Mouse (Mus musculus): ENCODE results near the gene Fahd1. TPM values are rescaled to one million over a fixed set of nuclear protein-coding genes. Genes with fewer than 3 reads are reported as not detected.
A peak's percentile ranks its signal among the peaks of the same experiment; 100 is the strongest.

Fahd1 gene
- polyA plus RNA-seq, 1 experiment from 2014 or later: 16.7 TPM

GRCm38 (mm10) chr17:24844525-24844924, 5.6 kb downstream of the Fahd1 start:
- 44% methylated on average over 9 of the region's 9 CpGs for WGBS
- TF ChIP-seq EP300 (IDR thresholded peaks at IDR 0.05): no peak
- no peak for TF ChIP-seq CTCF (IDR thresholded peaks at IDR 0.05)
- Histone ChIP-seq H3K4me1 (ENCODE audit: insufficient read depth, low read depth, low read length) (0 out of 2 replicates have a peak, but pooled peaks cover 2% of the 10 kb centered on the region), H3K36me3 (ENCODE audit: insufficient read depth, low read length) (no peaks in the 10 kb centered on the region), H3K9me3 (ENCODE audit: low read length) (no peaks in the 10 kb centered on the region), H3K4me3 (ENCODE audit: low read depth, low read length) (no peak overlapping the region), H3K9ac (replicated peaks; ENCODE audit: low read depth) (no peak overlapping the region), H3K4me2 (replicated peaks; ENCODE audit: low read depth, low read length) (no peak overlapping the region), H3K27me3 (replicated peaks; ENCODE audit: insufficient read depth, low read length) (no peaks in the 10 kb centered on the region), H3K27ac (ENCODE audit: low read length) (no peak overlapping the region)
- ATAC-seq (no peak), DNase-seq (ENCODE audit: low spot score) (no peak)

GRCm38 (mm10) chr17:24842631-24843030, 7.5 kb downstream of the Fahd1 start:
- no peaks in the 10 kb centered on the region for H3K36me3 ChIP-seq (ENCODE audit: insufficient read depth, low read length)
- DNase-seq (ENCODE audit: low spot score) (no peak), ATAC-seq (no peak)
- no peaks in the 10 kb centered on the region for H3K27me3 ChIP-seq (replicated peaks; ENCODE audit: insufficient read depth, low read length)
- WGBS: 58% methylated on average over 2 of the region's 2 CpGs
- no peak for TF ChIP-seq EP300 (IDR thresholded peaks at IDR 0.05)
- TF ChIP-seq CTCF (IDR thresholded peaks at IDR 0.05): peak; percentile 44
- no peak overlapping the region for H3K4me2 ChIP-seq (replicated peaks; ENCODE audit: low read depth, low read length)
- H3K4me3 ChIP-seq (ENCODE audit: low read depth, low read length): no peak overlapping the region
- no peaks in the 10 kb centered on the region for H3K4me1 ChIP-seq (ENCODE audit: insufficient read depth, low read depth, low read length)
- H3K9me3 ChIP-seq (ENCODE audit: low read length): no peaks in the 10 kb centered on the region
- no peak overlapping the region for H3K27ac ChIP-seq (ENCODE audit: low read length)
- H3K9ac ChIP-seq (replicated peaks; ENCODE audit: low read depth): no peak overlapping the region

- no peak overlapping the region for H3K9ac ChIP-seq (replicated peaks; ENCODE audit: low read depth)
- no peak for TF ChIP-seq EP300 (IDR thresholded peaks at IDR 0.05)
- peak; percentile 69 for TF ChIP-seq CTCF (IDR thresholded peaks at IDR 0.05)
- H3K9me3 ChIP-seq (ENCODE audit: low read length): no peaks in the 10 kb centered on the region
- no peak for ATAC-seq
- no peaks in the 10 kb centered on the region for H3K36me3 ChIP-seq (ENCODE audit: insufficient read depth, low read length)
- WGBS: 46% methylated on average over 4 of the region's 4 CpGs
- no peak overlapping the region for H3K4me3 ChIP-seq (ENCODE audit: low read depth, low read length)
- no peak overlapping the region for H3K4me2 ChIP-seq (replicated peaks; ENCODE audit: low read depth, low read length)
- H3K27ac ChIP-seq (ENCODE audit: low read length): no peak overlapping the region
- no peaks in the 10 kb centered on the region for H3K27me3 ChIP-seq (replicated peaks; ENCODE audit: insufficient read depth, low read length)
- no peaks in the 10 kb centered on the region for H3K4me1 ChIP-seq (ENCODE audit: insufficient read depth, low read depth, low read length)
- peak; percentile 39 for DNase-seq (ENCODE audit: low spot score)
These were observed 9.0 kb downstream of the Fahd1 start for GRCm38 (mm10) chr17:24841133-24841532.

GRCm38 (mm10) chr17:24840341-24840740, 9.8 kb downstream of the Fahd1 start:
- Histone ChIP-seq H3K27ac (ENCODE audit: low read length) (no peak overlapping the region), H3K36me3 (ENCODE audit: insufficient read depth, low read length) (no peaks in the 10 kb centered on the region), H3K4me2 (replicated peaks; ENCODE audit: low read depth, low read length) (no peak overlapping the region), H3K27me3 (replicated peaks; ENCODE audit: insufficient read depth, low read length) (no peaks in the 10 kb centered on the region), H3K4me3 (ENCODE audit: low read depth, low read length) (no peak overlapping the region), H3K4me1 (ENCODE audit: insufficient read depth, low read depth, low read length) (no peaks in the 10 kb centered on the region), H3K9ac (replicated peaks; ENCODE audit: low read depth) (no peak overlapping the region), H3K9me3 (ENCODE audit: low read length) (no peaks in the 10 kb centered on the region)
- DNase-seq (ENCODE audit: low spot score) (no peak), ATAC-seq (no peak)
- WGBS: 49% methylated on average over 5 of the region's 5 CpGs
- TF ChIP-seq EP300 (IDR thresholded peaks at IDR 0.05) (no peak), CTCF (IDR thresholded peaks at IDR 0.05) (no peak)

- no peak for DNase-seq (ENCODE audit: low spot score)
- Histone ChIP-seq H3K36me3 (ENCODE audit: insufficient read depth, low read length) (no peaks in the 10 kb centered on the region), H3K9me3 (ENCODE audit: low read length) (no peaks in the 10 kb centered on the region), H3K4me1 (ENCODE audit: insufficient read depth, low read depth, low read length) (no peaks in the 10 kb centered on the region), H3K27me3 (replicated peaks; ENCODE audit: insufficient read depth, low read length) (no peaks in the 10 kb centered on the region), H3K27ac (ENCODE audit: low read length) (no peak within 1 kb of the TSS), H3K9ac (replicated peaks; ENCODE audit: low read depth) (no peak within 1 kb of the TSS), H3K4me3 (ENCODE audit: low read depth, low read length) (no peak within 1 kb of the TSS), H3K4me2 (replicated peaks; ENCODE audit: low read depth, low read length) (no peak within 1 kb of the TSS)
- TF ChIP-seq CTCF (IDR thresholded peaks at IDR 0.05) (no peak), EP300 (IDR thresholded peaks at IDR 0.05) (no peak)
- ATAC-seq: no peak
- WGBS: 58% methylated on average over 8 of the region's 8 CpGs
These were observed 10.3 kb downstream of the Fahd1 start, which contains the start of gene Hagh for GRCm38 (mm10) chr17:24839842-24840241. Gene Hagh, plus strand, starts transcription at chr17:24840143.

- TF ChIP-seq CTCF (IDR thresholded peaks at IDR 0.05) (no peak), EP300 (IDR thresholded peaks at IDR 0.05) (no peak)
- Histone ChIP-seq H3K27me3 (replicated peaks; ENCODE audit: insufficient read depth, low read length) (no peaks in the 10 kb centered on the region), H3K4me3 (ENCODE audit: low read depth, low read length) (no peak overlapping the region), H3K4me1 (ENCODE audit: insufficient read depth, low read depth, low read length) (no peaks in the 10 kb centered on the region), H3K4me2 (replicated peaks; ENCODE audit: low read depth, low read length) (no peak overlapping the region), H3K9me3 (ENCODE audit: low read length) (no peaks in the 10 kb centered on the region), H3K27ac (ENCODE audit: low read length) (no peak overlapping the region), H3K36me3 (ENCODE audit: insufficient read depth, low read length) (no peaks in the 10 kb centered on the region), H3K9ac (replicated peaks; ENCODE audit: low read depth) (no peak overlapping the region)
- WGBS: 37% methylated on average over 3 of the region's 3 CpGs
- no peak for DNase-seq (ENCODE audit: low spot score)
- no peak for ATAC-seq
These were observed 28.5 kb downstream of the Fahd1 start for GRCm38 (mm10) chr17:24821351-24822280.
